Mouse (Mus musculus) MEL (cell line): ENCODE measurements around the gene Mdc1.

ENCODE experiments used
- CTCF ChIP-seq, 3 experiments: IDR thresholded peaks in 2 of 3; conservative IDR thresholded peaks in 1 of 3; 2 replicates each; pipeline ENCODE4 v1.5.1; 2011 to 2012; ENCODE audit warnings: low read length in 3 of 3, low read depth in 2 of 3, mild to moderate bottlenecking in 2 of 3, improper control_type of control experiment in 1 of 3, inconsistent platforms in 1 of 3, mixed read lengths in 1 of 3, moderate library complexity in 1 of 3; ENCODE audit not compliant: control insufficient read depth in 1 of 3, insufficient read depth in 1 of 3, poor library complexity in 1 of 3, severe bottlenecking in 1 of 3
- POLR2AphosphoS2 ChIP-seq: IDR thresholded peaks from 2 replicates; pipeline ENCODE4 v1.6.1; 2011; ENCODE audit warnings: low read length, improper control_type of control experiment
- RCOR1 ChIP-seq: IDR thresholded peaks from 2 replicates; pipeline ENCODE4 v1.6.1; 2012; ENCODE audit warnings: low read depth, mild to moderate bottlenecking, inconsistent platforms, low read length, improper control_type of control experiment
- UBTF ChIP-seq: IDR thresholded peaks from 2 replicates; pipeline ENCODE4 v1.6.1; 2012; ENCODE audit warnings: low read depth, mild to moderate bottlenecking, inconsistent platforms, low read length, improper control_type of control experiment, moderate library complexity, borderline replicate concordance; ENCODE audit not compliant: insufficient read depth
- USF2 ChIP-seq, 2 experiments: IDR thresholded peaks; 2 replicates each; pipeline ENCODE4 v1.6.1; 2011 to 2012; ENCODE audit warnings: improper control_type of control experiment in 2 of 2, low read length in 2 of 2, borderline replicate concordance in 1 of 2, inconsistent platforms in 1 of 2, low read depth in 1 of 2, mild to moderate bottlenecking in 1 of 2; ENCODE audit not compliant: insufficient read depth in 1 of 2

- TF ChIP-seq RCOR1, result 0 out of 2 replicates have a peak, but pooled peaks have one; percentile 29
- no peak for TF ChIP-seq USF2 (IDR thresholded peaks at IDR 0.05; ENCODE audit: borderline replicate concordance in 1 of 2, insufficient read depth in 1 of 2, low read depth in 1 of 2, low read length in 2 of 2)
- no peak for TF ChIP-seq CTCF (IDR thresholded peaks at IDR 0.05 in 2 of 3, conservative IDR thresholded peaks at IDR 0.05 in 1 of 3; ENCODE audit: control insufficient read depth in 1 of 3, insufficient read depth in 1 of 3, low read depth in 2 of 3, low read length in 3 of 3, poor library complexity in 1 of 3, severe bottlenecking in 1 of 3)
- no peak for TF ChIP-seq UBTF
- peak; percentile 85 for TF ChIP-seq POLR2AphosphoS2
Observed at GRCm38 (mm10) chr17:35822964-35823937, 18.1 kb upstream of the Mdc1 start, which contains the start of gene Flot1.
